Mouse (Mus musculus) olfactory bulb, adult 2 months (tissue): ENCODE measurements around the gene Klk1.

ENCODE experiments used
- CTCF ChIP-seq: fragments of 200-500 bp; IDR thresholded peaks from 2 replicates; pipeline ENCODE4 v1.5.1; 2012; ENCODE audit warnings: low read depth, mild to moderate bottlenecking, low read length, moderate library complexity; ENCODE audit not compliant: insufficient read depth
- POLR2A ChIP-seq: fragments of 200-500 bp; IDR thresholded peaks from 2 replicates; pipeline ENCODE4 v1.6.1; 2012; ENCODE audit warnings: mild to moderate bottlenecking, low read depth, low read length, moderate library complexity; ENCODE audit not compliant: insufficient read depth

GRCm38 (mm10) chr7:44239913-44240312, 14.8 kb downstream of the Klk1 start:
- TF ChIP-seq CTCF (no peak), POLR2A (no peak)
